Mouse (Mus musculus) thymus, postnatal 10 days (tissue): ENCODE data around the gene Flad1.

Experiments
- DNase-seq, 2 experiments: peaks; one replicate each; pipeline ENCODE4 v3.0.0; 2021; ENCODE audit warnings: low spot score in 2 of 2

The Flad1 gene

GRCm38 (mm10) chr3:89411490-89412393, at the start of gene Flad1:
Gene Flad1 (minus strand): TSS chr3:89411870.
- peak; percentile 98 to 99 for DNase-seq

- peak; percentile 91 to 96 for DNase-seq
These were observed 47.5 kb upstream of the Flad1 start for GRCm38 (mm10) chr3:89458965-89459807.

GRCm38 (mm10) chr3:89458372-89458964, 46.8 kb upstream of the Flad1 start:
- DNase-seq = no peak

- DNase-seq = peak; percentile 74 to 88
These were observed 45.3 kb upstream of the Flad1 start for GRCm38 (mm10) chr3:89456726-89457665.

- no peak for DNase-seq
These were observed 44.2 kb upstream of the Flad1 start for GRCm38 (mm10) chr3:89455786-89456285.

- no peak for DNase-seq
These were observed 42.9 kb upstream of the Flad1 start, which contains the start of gene Pmvk for GRCm38 (mm10) chr3:89454401-89455177. Gene Pmvk (plus strand): TSS chr3:89454541.

- DNase-seq = peak; percentile 75 to 77
These were observed 40.2 kb upstream of the Flad1 start for GRCm38 (mm10) chr3:89451916-89452315.

- peak; percentile 62 to 87 for DNase-seq
These were observed 37.9 kb upstream of the Flad1 start for GRCm38 (mm10) chr3:89449541-89449940.

GRCm38 (mm10) chr3:89448720-89449537, 37.3 kb upstream of the Flad1 start:
- DNase-seq = peak in 1 of 2 experiments; percentile 25

- DNase-seq = no peak
These were observed 29.0 kb upstream of the Flad1 start for GRCm38 (mm10) chr3:89440691-89441090.

- no peak for DNase-seq
These were observed 25.6 kb upstream of the Flad1 start for GRCm38 (mm10) chr3:89437269-89437668.

GRCm38 (mm10) chr3:89436176-89437113, 24.8 kb upstream of the Flad1 start, which contains the start of gene Pbxip1:
Gene Pbxip1 (plus strand): TSS chr3:89436706.
- peak; percentile 54 to 62 for DNase-seq

GRCm38 (mm10) chr3:89435041-89435440, 23.4 kb upstream of the Flad1 start:
- no peak for DNase-seq

GRCm38 (mm10) chr3:89434532-89434931, 22.9 kb upstream of the Flad1 start:
- no peak for DNase-seq

GRCm38 (mm10) chr3:89432606-89433005, 20.9 kb upstream of the Flad1 start:
- no peak for DNase-seq

- peak; percentile 85 to 86 for DNase-seq
These were observed 18.8 kb upstream of the Flad1 start, which contains the start of gene Pygo2 for GRCm38 (mm10) chr3:89430171-89431159. Gene Pygo2 (plus strand): TSS chr3:89430214.
